Mouse (Mus musculus) heart, embryonic 14.5 days (tissue): ENCODE measurements at regions not wholly inside any gene's neighbourhood (a gene's known extent, or its start where the extent isn't known, plus 50 kb on each side); places are given as distances from the start of the nearest gene placed in this dataset.

ENCODE experiments used
- ATAC-seq: fragments of 200-750 bp; cut with Nextera tagmentation; 2 replicates; pipeline ENCODE4 v1.8.0; 2017; ENCODE audit warnings: low read depth, moderate TSS enrichment; ENCODE audit not compliant: insufficient number of reproducible peaks, insufficient read depth, low FRiP score
- H3K27ac ChIP-seq, 2 experiments: fragments of 200-500 bp in 1 of 2; fragments of 300-500 bp in 1 of 2; sonication (generic) in 1 of 2; replicated peaks in 1 of 2; 2 replicates each; pipeline ENCODE4 v1.5.1; 2012 to 2014; ENCODE audit warnings: low read depth in 2 of 2, low read length in 2 of 2, control low read depth in 1 of 2, mild to moderate bottlenecking in 1 of 2, mixed read lengths in 1 of 2; ENCODE audit not compliant: control insufficient read depth in 1 of 2, insufficient read depth in 1 of 2
- H3K27me3 ChIP-seq: fragments of 300-500 bp; sonication (generic); 2 replicates; pipeline ENCODE4 v1.6.1; 2014; ENCODE audit warnings: mild to moderate bottlenecking, low read length, control low read depth; ENCODE audit not compliant: control insufficient read depth, insufficient read depth
- H3K36me3 ChIP-seq: fragments of 300-500 bp; sonication (generic); 2 replicates; pipeline ENCODE4 v1.6.1; 2014; ENCODE audit warnings: mild to moderate bottlenecking, control low read depth, low read length, mixed read lengths; ENCODE audit not compliant: control insufficient read depth, insufficient read depth
- H3K4me1 ChIP-seq, 2 experiments: fragments of 200-500 bp in 1 of 2; fragments of 300-500 bp in 1 of 2; sonication (generic) in 1 of 2; 2 replicates each; pipeline ENCODE4 v1.6.1; 2012 to 2014; ENCODE audit warnings: low read length in 2 of 2, control low read depth in 1 of 2, mixed read lengths in 1 of 2; ENCODE audit not compliant: control insufficient read depth in 2 of 2, insufficient read depth in 2 of 2
- H3K4me2 ChIP-seq: fragments of 300-500 bp; sonication (generic); 2 replicates; pipeline ENCODE4 v1.6.1; 2014; ENCODE audit warnings: mild to moderate bottlenecking, low read length
- H3K4me3 ChIP-seq, 2 experiments: fragments of 200-500 bp in 1 of 2; fragments of 300-500 bp in 1 of 2; sonication (generic) in 1 of 2; 2 replicates each; pipeline ENCODE4 v1.5.1; 2012 to 2014; ENCODE audit warnings: low read length in 2 of 2, mild to moderate bottlenecking in 2 of 2, control low read depth in 1 of 2, low read depth in 1 of 2, moderate library complexity in 1 of 2; ENCODE audit not compliant: control insufficient read depth in 1 of 2, insufficient read depth in 1 of 2
- H3K9ac ChIP-seq: fragments of 300-500 bp; sonication (generic); 2 replicates; pipeline ENCODE4 v1.6.1; 2014; ENCODE audit warnings: mild to moderate bottlenecking, low read length
- H3K9me3 ChIP-seq: fragments of 300-500 bp; sonication (generic); 2 replicates; pipeline ENCODE4 v1.6.1; 2016; ENCODE audit warnings: low read length, control low read depth; ENCODE audit not compliant: control insufficient read depth
- WGBS: fragments of 180-500 bp; shearing (Covaris S2); extraction: QIAGEN DNeasy Blood & Tissue Kit; methylation state at CpG from one replicate; pipeline ENCODE4 v1.1.7; 2014; 5-methylcytosine and 5-hydroxymethylcytosine counted together

DNA sequence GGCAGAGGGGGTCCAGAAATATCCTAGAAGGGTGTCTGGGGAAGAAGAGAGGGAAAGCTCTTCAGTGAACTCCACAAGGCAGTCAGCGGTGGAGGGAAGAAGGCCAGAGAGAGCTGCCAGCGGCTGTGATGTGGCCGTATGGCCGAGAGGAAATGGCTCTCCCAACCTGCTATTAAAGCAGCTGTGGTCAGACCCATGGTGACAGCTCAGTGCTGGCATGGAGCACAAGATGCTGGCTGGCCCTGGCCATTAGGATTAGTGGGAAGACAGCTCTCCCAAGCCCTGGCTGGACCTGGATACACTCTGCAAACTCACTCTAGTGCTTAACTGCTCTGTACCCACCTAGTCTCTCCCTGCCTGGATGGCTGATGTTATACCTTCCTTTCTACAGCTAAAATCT lies 223.1 kb upstream of the Hes1 start:
- Histone ChIP-seq H3K36me3 (no peaks in the 10 kb centered on the region), H3K9me3 (no peaks in the 10 kb centered on the region), H3K4me3 (no peak overlapping the region), H3K9ac (no peak overlapping the region), H3K4me1 (peaks cover 24 to 30% of the 10 kb centered on the region in 2 experiments), H3K4me2 (no peak overlapping the region), H3K27ac (no peak overlapping the region), H3K27me3 (no peaks in the 10 kb centered on the region)
- no peak for ATAC-seq
- 56% methylated on average over 4 of the region's 4 CpGs for WGBS

DNA sequence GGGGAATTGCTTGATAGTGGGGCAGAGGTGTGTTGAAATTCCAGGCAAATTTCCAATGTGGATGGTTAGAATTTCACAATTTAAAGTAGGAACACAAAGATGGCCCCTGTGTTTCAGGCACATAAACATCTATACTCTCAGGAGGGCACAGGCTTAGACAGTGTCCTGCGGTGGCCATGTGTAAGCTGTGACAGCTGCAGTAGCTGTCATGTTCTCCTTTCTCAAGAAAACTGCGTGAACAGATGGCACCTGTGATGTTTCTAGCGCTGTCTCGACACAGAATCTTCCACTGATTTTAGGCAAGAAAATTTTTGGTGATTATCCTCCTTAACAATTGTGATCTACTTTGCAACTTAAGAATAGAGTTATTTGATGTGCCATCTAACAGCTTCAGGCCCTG lies 222.1 kb upstream of the Hes1 start:
- H3K27ac ChIP-seq, result no peak overlapping the region

DNA sequence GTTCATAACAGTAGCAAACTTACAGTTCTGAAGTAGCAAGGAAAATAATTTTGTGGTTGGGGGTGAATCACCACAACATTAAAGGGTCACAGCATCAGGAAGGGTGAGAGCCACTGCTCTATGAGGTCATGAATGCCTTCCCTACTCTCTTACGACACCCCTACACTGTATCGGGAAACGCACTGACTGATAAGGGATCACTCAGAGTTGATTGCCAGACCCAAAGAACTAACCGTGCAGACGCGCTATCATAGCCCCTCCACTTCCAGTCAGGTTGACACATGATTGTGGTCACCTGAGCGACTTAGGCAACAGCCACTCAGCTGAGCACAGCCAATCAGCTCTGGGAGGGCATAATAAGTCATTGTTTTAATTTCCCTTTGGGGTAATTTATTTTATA lies 220.7 kb upstream of the Hes1 start:
- Histone ChIP-seq H3K27ac (no peak overlapping the region), H3K4me3 (no peak overlapping the region), H3K4me2 (no peak overlapping the region), H3K9me3 (no peaks in the 10 kb centered on the region), H3K27me3 (no peaks in the 10 kb centered on the region), H3K9ac (no peak overlapping the region), H3K36me3 (no peaks in the 10 kb centered on the region), H3K4me1 (peaks cover 18 to 25% of the 10 kb centered on the region in 2 experiments)
- 44% methylated on average over 7 of the region's 7 CpGs for WGBS
- ATAC-seq, result no peak

More for the DNA sequence above, 222.1 kb upstream of the Hes1 start:
- H3K27me3 ChIP-seq, result no peaks in the 10 kb centered on the region
- ATAC-seq, result no peak
- H3K4me3 ChIP-seq, result no peak overlapping the region
- no peak overlapping the region for H3K9ac ChIP-seq
- H3K4me2 ChIP-seq, result no peak overlapping the region
- H3K9me3 ChIP-seq, result no peaks in the 10 kb centered on the region
- H3K4me1 ChIP-seq, result peaks cover 22 to 31% of the 10 kb centered on the region in 2 experiments
- 86% methylated on average over 4 of the region's 4 CpGs for WGBS
- H3K36me3 ChIP-seq, result no peaks in the 10 kb centered on the region

DNA sequence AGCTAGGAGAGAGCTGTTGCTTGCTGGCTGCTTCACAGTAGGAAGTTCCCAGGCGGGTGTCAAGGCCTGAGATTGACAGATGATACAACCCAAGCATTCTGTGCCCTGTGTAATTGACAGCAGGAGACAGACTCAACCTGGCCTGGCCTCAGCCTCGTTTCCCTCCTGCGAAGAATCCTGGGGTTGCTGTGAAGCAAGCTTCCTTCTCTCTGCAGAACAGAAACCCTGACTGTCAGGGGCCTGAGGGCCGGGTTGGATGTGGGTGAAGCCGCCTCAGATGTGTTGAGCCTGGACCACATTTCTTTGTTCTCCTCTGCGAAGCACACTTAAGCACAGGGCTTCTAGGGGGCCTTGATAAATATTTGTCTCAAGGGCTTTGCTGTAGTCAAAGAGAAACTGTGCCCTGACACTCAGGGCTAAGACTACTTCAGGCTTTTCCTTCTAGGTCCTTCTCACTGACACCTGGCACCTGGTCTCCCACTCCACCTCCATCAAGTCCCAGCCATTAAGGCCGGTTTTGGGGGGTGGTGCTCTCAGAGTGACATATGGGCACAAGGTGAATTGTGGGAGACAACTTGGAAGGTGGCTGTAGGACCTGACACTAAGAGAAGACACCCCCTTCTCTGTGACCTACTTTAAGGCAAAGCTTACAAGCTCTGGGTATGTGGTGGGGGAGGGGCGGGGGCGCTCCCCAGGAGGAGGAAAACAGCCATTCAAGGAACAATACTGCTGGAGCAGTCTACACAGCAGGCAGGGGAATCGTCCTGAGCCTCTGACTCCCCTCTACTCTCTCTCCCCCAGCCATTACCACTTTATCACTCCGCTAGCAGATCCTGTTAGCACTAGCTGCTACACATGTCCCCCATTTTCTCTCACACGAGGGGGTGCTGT lies 219.2 kb upstream of the Hes1 start:
- no peaks in the 10 kb centered on the region for H3K27me3 ChIP-seq
- H3K4me3 ChIP-seq, result no peak overlapping the region
- no peak overlapping the region for H3K9ac ChIP-seq
- no peak for ATAC-seq
- H3K4me2 ChIP-seq, result no peak overlapping the region
- 38% methylated on average over 11 of the region's 12 CpGs for WGBS
- no peaks in the 10 kb centered on the region for H3K9me3 ChIP-seq
- no peaks in the 10 kb centered on the region for H3K36me3 ChIP-seq
- H3K27ac ChIP-seq, result no peak overlapping the region
- H3K4me1 ChIP-seq, result peaks cover 8 to 17% of the 10 kb centered on the region in 2 experiments

DNA sequence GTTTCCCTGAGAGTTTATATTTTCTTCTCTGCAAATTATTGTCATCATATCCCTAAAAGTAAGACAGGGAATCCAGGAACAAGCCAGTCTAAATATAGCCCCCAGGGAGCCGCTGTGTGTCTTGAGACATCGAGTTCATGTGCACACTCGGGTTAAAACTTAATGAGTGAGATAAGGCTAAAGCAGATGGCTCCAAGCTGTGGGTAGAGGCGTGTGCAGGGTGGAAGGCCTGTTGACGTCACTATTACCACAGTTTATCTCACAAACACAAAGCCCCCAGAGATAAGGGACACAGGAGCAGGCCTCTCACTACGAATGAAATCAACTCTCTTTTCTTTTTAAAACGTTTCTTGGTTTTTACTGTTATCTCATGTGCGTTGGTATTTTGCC lies 218.6 kb upstream of the Hes1 start:
- WGBS, result 9% methylated on average over 8 of the region's 8 CpGs
- ATAC-seq, result no peak
- Histone ChIP-seq H3K36me3 (no peaks in the 10 kb centered on the region), H3K4me2 (no peak overlapping the region), H3K9ac (no peak overlapping the region), H3K27me3 (no peaks in the 10 kb centered on the region), H3K4me3 (no peak overlapping the region), H3K27ac (no peak overlapping the region), H3K9me3 (no peaks in the 10 kb centered on the region), H3K4me1 (peaks cover 8 to 17% of the 10 kb centered on the region in 2 experiments)

DNA sequence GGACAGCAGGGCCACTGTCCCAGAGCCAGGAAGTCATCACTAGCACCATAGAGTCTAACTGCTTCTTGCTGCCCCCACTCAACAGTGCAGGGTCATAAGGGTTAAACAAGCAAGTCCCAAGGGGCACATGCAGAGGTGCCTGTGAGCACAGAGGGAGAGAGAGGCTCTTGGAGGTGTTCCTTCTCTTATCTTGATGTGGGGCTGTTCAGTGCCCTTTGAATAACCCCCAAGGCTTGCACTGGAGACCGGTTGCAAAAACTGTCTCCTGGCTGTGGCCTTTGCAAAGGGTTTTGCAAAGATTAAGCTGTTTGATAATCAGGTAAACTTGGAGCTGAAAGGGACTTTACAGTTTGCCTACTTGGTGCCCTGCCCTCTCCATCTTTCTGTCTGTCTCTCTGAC lies 217.1 kb upstream of the Hes1 start:
- no peak for ATAC-seq
- H3K27ac ChIP-seq, result no peak overlapping the region
- 26% methylated on average over 1 of the region's 1 CpGs for WGBS
- H3K4me2 ChIP-seq, result no peak overlapping the region
- H3K9me3 ChIP-seq, result no peaks in the 10 kb centered on the region
- no peaks in the 10 kb centered on the region for H3K27me3 ChIP-seq
- no peak overlapping the region for H3K4me3 ChIP-seq
- H3K4me1 ChIP-seq, result peaks cover 8 to 17% of the 10 kb centered on the region in 2 experiments
- H3K9ac ChIP-seq, result no peak overlapping the region
- H3K36me3 ChIP-seq, result no peaks in the 10 kb centered on the region

DNA sequence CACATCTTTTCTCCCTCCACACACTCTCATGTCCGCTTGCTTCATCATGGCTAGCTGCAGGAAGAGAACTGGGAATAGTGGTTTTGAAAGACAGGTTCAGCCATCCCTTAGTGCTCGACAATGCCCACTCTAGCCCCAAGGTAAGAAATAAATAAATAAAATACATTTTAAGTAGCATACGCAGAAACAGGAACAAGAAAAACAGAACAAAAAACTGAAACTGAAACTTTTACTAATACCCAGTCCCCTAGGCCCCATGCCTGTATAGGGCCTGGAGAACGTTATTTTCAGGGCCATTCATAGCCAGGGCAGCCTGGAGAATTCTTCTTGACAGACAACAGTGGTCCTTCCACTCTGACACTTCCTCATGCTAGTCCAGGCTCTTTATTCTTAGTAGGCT lies 216.4 kb upstream of the Hes1 start:
- H3K36me3 ChIP-seq, result no peaks in the 10 kb centered on the region
- H3K4me2 ChIP-seq, result no peak overlapping the region
- H3K4me1 ChIP-seq, result peaks cover 8 to 17% of the 10 kb centered on the region in 2 experiments
- WGBS, result 87% methylated on average over 4 of the region's 4 CpGs
- no peak overlapping the region for H3K4me3 ChIP-seq
- no peak overlapping the region for H3K27ac ChIP-seq
- ATAC-seq, result no peak
- H3K27me3 ChIP-seq, result no peaks in the 10 kb centered on the region
- H3K9ac ChIP-seq, result no peak overlapping the region
- no peaks in the 10 kb centered on the region for H3K9me3 ChIP-seq

DNA sequence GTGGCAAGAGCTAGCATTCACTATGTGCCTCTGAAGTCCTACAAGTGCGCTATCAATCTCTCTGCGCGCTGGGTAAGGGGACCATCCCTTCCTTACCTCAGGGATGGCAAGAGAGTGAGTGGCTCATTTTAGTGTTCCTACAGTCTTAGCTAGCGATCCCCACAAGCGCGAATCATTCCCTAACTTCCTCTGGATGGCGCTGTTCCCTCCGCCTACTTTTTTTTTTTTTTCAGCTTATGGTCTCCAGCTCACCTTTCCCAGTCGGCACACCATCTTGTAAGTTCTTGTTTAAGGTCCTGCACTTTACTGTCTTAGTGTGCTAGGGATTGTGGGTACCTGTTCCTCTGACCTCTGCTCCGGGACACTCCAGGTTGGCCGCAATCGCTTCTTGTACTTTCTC lies 215.7 kb upstream of the Hes1 start:
- 81% methylated on average over 12 of the region's 12 CpGs for WGBS
- H3K4me3 ChIP-seq, result no peak overlapping the region
- no peaks in the 10 kb centered on the region for H3K27me3 ChIP-seq
- no peak overlapping the region for H3K9ac ChIP-seq
- H3K4me1 ChIP-seq, result peaks cover 8 to 17% of the 10 kb centered on the region in 2 experiments
- ATAC-seq, result no peak
- H3K36me3 ChIP-seq, result no peaks in the 10 kb centered on the region
- H3K4me2 ChIP-seq, result no peak overlapping the region
- no peaks in the 10 kb centered on the region for H3K9me3 ChIP-seq
- no peak overlapping the region for H3K27ac ChIP-seq
